Mouse (Mus musculus) splenic B cell, adult 2 months (primary cell): ENCODE measurements around the gene Ceacam16.
A peak's percentile ranks its signal among the peaks of the same experiment; 100 is the strongest.

Source experiments
- DNase-seq: peaks from one replicate; pipeline ENCODE4 v3.0.0-alpha.2; 2011; ENCODE audit warnings: low read depth, low spot score
- H3K27me3 ChIP-seq: 2 replicates; pipeline ENCODE4 v1.6.1; 2012; ENCODE audit warnings: mild to moderate bottlenecking, low read length, moderate library complexity, mixed read lengths; ENCODE audit not compliant: control insufficient read depth, poor library complexity, insufficient read depth, severe bottlenecking
- H3K36me3 ChIP-seq: 2 replicates; pipeline ENCODE4 v1.6.1; 2012; ENCODE audit warnings: mild to moderate bottlenecking, low read length, moderate library complexity, mixed read lengths; ENCODE audit not compliant: control insufficient read depth, poor library complexity, insufficient read depth, severe bottlenecking

Gene Ceacam16

GRCm38 (mm10) chr7:19829694-19830093 is 31.4 kb downstream of the Ceacam16 start:
- H3K27me3 ChIP-seq: no peaks in the 10 kb centered on the region
- DNase-seq: no peak
- H3K36me3 ChIP-seq: no peaks in the 10 kb centered on the region

- H3K27me3 ChIP-seq: no peaks in the 10 kb centered on the region
- no peaks in the 10 kb centered on the region for H3K36me3 ChIP-seq
- DNase-seq: no peak
Measured at GRCm38 (mm10) chr7:19826756-19827155, 34.3 kb downstream of the Ceacam16 start.

GRCm38 (mm10) chr7:19824182-19824973 is 36.7 kb downstream of the Ceacam16 start:
- peak; percentile 80 for DNase-seq

GRCm38 (mm10) chr7:19823256-19824181 is 37.6 kb downstream of the Ceacam16 start:
- Histone ChIP-seq H3K27me3 (no peaks in the 10 kb centered on the region), H3K36me3 (peaks cover 1% of the 10 kb centered on the region; the same call in 1 of the 2 replicates)
- peak; percentile 38 for DNase-seq

More at GRCm38 (mm10) chr7:19824182-19824973, 36.7 kb downstream of the Ceacam16 start:
- Histone ChIP-seq H3K27me3 (no peaks in the 10 kb centered on the region), H3K36me3 (peaks cover 1% of the 10 kb centered on the region; the same call in 1 of the 2 replicates)

- Histone ChIP-seq H3K27me3 (no peaks in the 10 kb centered on the region), H3K36me3 (peaks cover 1% of the 10 kb centered on the region; the same call in 1 of the 2 replicates)
- DNase-seq: peak; percentile 85
Measured at GRCm38 (mm10) chr7:19822604-19823058, 38.5 kb downstream of the Ceacam16 start, which contains the start of gene Bcl3. Gene Bcl3, minus strand, starts transcription at chr7:19822770.

GRCm38 (mm10) chr7:19822193-19822592 is 38.9 kb downstream of the Ceacam16 start:
- Histone ChIP-seq H3K27me3 (no peaks in the 10 kb centered on the region), H3K36me3 (peaks cover 1% of the 10 kb centered on the region; the same call in 1 of the 2 replicates)
- DNase-seq: no peak

GRCm38 (mm10) chr7:19821633-19822032 is 39.5 kb downstream of the Ceacam16 start:
- H3K27me3 ChIP-seq: no peaks in the 10 kb centered on the region
- peaks cover 1% of the 10 kb centered on the region; the same call in 1 of the 2 replicates for H3K36me3 ChIP-seq
- DNase-seq: no peak

- Histone ChIP-seq H3K27me3 (no peaks in the 10 kb centered on the region), H3K36me3 (peaks cover 1% of the 10 kb centered on the region; the same call in 1 of the 2 replicates)
- peak; percentile 60 for DNase-seq
Measured at GRCm38 (mm10) chr7:19820347-19821048, 40.6 kb downstream of the Ceacam16 start.

GRCm38 (mm10) chr7:19818875-19819274 is 42.2 kb downstream of the Ceacam16 start:
- Histone ChIP-seq H3K27me3 (no peaks in the 10 kb centered on the region), H3K36me3 (peaks cover 1% of the 10 kb centered on the region; the same call in 1 of the 2 replicates)
- DNase-seq: no peak

GRCm38 (mm10) chr7:19818440-19818839 is 42.7 kb downstream of the Ceacam16 start:
- no peak for DNase-seq
- Histone ChIP-seq H3K27me3 (no peaks in the 10 kb centered on the region), H3K36me3 (peaks cover 1% of the 10 kb centered on the region; the same call in 1 of the 2 replicates)

- DNase-seq: peak; percentile 96
Measured at GRCm38 (mm10) chr7:19817382-19818105, 43.6 kb downstream of the Ceacam16 start.

GRCm38 (mm10) chr7:19816224-19816771 is 44.8 kb downstream of the Ceacam16 start:
- DNase-seq: peak; percentile 84
- peaks cover 11% of the 10 kb centered on the region; the same call in 1 of the 2 replicates for H3K36me3 ChIP-seq
- H3K27me3 ChIP-seq: no peaks in the 10 kb centered on the region

More at GRCm38 (mm10) chr7:19817382-19818105, 43.6 kb downstream of the Ceacam16 start:
- Histone ChIP-seq H3K27me3 (no peaks in the 10 kb centered on the region), H3K36me3 (peaks cover 1% of the 10 kb centered on the region; the same call in 1 of the 2 replicates)
